Mouse (Mus musculus): ENCODE measurements around the gene Asz1.

DNA sequence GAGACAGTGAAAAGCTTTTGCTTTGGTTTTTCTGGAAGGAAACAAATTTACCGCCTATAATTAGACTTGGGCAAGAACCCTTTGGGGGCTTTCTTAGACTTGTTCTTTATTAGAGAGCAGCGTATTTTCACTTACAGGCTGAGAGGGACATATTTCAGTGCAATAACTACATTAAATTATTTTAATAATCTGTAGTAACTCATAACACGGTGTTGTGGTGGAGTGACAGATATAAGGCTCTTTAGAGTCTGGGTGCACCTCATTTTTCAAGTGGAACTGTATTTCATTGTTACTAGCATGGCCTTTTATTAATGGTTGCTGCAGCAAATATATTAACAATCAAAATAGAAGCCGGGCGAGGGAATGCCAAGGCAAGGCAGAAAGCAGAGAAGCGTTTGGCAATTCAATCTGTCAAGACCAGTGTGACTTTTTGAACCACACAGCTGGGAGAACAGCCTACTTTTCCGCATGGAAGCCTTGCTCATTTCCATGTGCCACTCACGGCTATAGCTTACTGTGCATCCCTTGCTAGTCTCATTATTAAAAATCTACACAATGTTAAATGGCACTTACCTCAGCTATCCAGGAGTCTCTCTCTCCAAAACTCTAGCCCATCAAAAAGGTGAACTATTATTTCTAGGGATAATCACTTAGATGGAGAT is 84.6 kb downstream of the Asz1 start:
- TF ChIP-seq CTCF (IDR thresholded peaks at IDR 0.05) (no peak), EP300 (IDR thresholded peaks at IDR 0.05) (no peak)

Measured in lung, postnatal 0 days (tissue).